Mouse (Mus musculus) cerebellum, postnatal 4 days (tissue): ENCODE measurements around the gene Papolb.

Source experiments
- DNase-seq, 2 experiments: peaks; one replicate each; pipeline ENCODE4 v3.0.0; 2022; ENCODE audit warnings: low spot score in 2 of 2, mixed read lengths in 1 of 2

The Papolb gene

DNA sequence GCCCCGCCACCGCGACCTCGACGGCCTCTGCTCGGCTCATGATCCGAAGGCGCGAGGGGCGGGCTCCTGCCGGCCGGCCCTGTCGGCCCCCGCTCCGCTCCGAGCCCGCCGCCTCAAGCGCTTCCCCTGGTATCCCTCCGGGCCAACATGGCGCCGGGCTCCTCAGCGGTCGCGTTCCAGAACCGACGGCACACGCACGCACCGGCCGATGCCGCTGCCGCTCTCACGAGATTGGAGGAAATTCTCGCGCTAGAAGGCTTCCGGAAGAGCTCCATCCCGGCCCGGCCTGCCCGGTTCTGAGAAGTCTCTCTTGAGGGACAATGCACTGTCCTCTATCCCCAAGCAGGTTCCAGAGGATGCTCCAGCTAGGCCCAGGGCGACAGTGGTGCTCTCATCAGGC is at the start of gene Papolb:
TSS of gene Papolb (minus strand) at position 162 of the 400 bp plus-strand sequence.
- no peak for DNase-seq

GRCm38 (mm10) chr5:142578192-142578591 is 48.3 kb upstream of the Papolb start:
- no peak for DNase-seq

DNA sequence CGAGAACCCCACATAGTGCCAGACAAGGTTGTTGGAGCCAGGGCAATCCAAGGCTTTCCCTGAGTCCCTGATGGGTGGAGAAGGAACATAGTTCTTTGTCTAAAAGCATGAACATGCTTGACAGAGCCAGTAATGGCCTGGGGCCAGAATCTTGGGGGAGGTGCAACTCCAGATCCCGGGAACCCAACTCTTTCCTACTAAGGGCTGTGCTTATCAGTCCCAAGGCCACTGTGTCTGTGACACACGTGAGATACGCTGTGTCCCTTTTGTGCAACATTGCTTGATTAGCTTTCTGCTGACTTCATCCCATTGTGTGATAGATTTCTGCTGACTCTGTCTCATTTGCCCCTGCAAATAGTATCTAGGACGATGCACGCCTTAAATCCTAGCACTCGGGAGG is 47.0 kb upstream of the Papolb start:
- DNase-seq, result peak in 1 of 2 experiments; percentile 16

- DNase-seq, result no peak
These were observed 44.6 kb upstream of the Papolb start for GRCm38 (mm10) chr5:142574323-142575057.

GRCm38 (mm10) chr5:142564606-142565005 is 34.7 kb upstream of the Papolb start:
- no peak for DNase-seq

DNA sequence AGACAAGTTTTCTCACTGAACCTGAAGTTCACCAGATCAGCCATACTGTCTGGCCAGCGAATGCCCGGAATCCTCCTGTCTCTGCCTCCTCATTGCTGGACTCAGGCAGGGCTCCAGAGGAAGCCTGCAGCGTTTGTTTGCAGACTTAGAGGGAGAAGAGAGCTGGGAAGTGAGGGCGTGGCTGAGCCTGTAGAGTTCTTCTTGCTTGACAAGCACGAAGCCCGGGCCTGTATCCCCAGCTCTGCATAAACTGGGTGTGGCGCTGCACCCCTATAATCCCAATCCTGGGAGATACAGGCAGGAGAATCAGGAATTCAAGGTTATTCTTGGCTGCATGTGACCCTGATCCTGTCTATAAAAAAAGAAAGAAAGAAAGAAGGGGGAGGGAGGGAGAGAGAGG is 30.4 kb upstream of the Papolb start:
- no peak for DNase-seq

- peak; percentile 91 to 93 for DNase-seq
These were observed 27.7 kb upstream of the Papolb start for GRCm38 (mm10) chr5:142557397-142558067.

DNA sequence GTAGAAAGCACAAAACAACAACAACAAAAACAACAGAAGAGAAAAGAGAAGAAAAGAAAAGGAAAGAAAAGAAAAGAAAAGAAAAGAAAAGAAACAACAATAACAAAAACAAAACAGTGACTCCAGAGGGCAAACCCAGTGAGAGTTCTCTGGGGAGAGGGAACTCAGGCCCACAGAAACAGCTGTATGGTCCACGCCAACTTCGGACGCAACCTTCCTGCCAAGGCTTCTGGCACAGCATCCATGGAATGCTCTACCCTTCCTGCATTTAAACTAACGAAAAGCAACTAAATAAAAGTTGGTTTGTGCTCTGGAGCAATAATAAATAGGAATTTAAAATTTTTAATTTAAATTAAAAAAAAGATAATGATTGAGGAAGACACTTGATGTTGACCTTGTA is 26.8 kb upstream of the Papolb start:
- no peak for DNase-seq

DNA sequence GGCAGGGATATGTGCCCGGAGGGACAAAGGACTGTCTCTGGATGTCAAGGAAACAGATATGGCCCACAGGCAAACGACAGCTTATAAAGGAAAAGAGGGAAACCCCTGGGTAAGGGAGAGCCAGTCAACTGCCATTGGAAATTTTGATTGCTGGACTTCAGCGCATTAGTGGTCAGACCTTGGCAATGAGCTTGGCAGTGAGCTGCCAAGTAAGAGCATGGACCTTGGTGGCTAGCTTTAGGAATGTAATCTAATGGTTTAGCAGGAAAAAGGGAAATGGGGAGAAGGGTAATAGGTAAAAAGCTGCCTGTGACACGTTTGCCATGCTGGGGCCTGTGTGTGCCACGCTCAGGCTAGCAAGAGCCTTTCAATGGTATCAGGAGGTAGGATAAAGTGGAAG is 26.0 kb upstream of the Papolb start:
- no peak for DNase-seq

- DNase-seq, result peak; percentile 98 to 99
These were observed 21.1 kb upstream of the Papolb start, which contains the start of gene Radil for GRCm38 (mm10) chr5:142550706-142551652. Radil (minus strand) TSS chr5:142551098.

- peak in 1 of 2 experiments; percentile 32 for DNase-seq
These were observed 20.3 kb upstream of the Papolb start for GRCm38 (mm10) chr5:142549961-142550705.

DNA sequence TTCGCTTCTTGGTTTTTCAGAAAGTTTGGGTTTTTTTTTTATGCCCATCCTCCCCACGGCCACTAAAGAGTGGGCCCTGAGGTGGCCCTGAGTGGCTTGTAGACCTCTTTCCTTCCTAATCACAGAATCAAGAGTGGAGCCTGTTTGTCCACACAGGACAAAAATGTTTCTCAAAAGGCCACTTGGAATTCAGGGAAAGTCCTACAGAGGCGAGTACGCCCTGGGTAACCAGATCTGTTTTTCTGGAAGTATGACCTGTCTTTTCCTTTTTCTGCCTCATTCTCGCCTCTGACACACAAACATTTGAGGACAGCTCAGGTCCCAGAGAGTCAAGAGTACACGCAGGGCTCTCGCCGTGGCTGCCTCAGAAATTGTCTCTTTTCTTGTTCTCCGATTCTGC is 19.6 kb upstream of the Papolb start:
- DNase-seq, result no peak

GRCm38 (mm10) chr5:142547066-142547465 is 17.2 kb upstream of the Papolb start:
- DNase-seq, result no peak

DNA sequence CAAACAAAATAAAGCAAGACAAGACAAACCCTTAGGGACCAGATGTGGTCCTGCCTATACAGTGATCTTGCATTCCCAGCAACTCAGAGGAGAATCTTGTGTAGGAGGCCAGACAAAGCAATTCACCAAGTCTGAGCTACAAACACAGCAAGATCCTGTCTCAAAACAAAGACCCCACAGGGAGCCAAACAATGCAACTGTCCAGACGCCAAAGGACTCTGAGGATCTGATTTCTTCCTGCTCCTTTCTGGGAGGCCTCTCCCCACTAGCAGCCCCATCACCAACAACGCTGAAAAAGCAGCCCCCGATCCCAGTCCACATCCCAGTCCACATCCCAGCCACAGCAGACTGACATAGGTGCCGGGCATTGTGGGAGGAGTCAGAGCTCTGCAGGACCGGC is 16.5 kb upstream of the Papolb start:
- no peak for DNase-seq

DNA sequence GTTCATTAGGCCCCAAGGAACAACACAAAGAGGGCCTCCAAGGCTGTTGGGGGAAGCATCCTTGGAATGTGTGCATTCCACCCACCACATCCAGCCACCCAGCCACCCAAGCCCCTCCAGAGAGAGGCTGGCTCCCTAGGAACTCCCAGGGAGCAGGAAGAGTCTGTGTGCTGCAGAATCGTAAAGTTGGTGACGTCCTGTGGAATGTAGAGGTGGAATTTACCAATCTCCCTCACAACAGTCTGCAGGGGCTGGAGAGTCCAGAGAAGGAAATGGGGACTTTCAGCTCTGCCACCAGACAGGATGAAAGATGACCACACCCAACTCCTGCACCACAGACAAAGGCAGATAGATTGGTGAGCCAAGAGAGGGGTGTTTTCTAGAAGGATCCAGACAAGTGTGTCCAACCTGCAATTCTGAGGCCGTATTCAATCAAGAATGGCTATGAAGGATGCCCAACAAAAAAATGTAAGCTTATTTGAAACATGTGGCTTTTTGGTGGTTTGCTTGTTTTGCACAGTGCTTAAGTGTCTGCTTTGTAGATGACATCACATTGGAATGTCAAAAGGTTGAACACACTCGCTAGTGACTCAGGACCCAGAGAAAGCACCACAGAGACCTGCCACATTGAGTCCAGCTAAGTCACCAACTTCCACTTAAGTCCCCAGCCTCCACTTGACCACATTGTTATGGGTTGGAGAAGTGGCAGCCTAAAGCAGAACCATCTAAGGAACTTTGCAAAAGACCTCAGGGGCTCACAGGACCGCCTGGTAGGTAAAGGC is 15.3 kb upstream of the Papolb start:
- DNase-seq, result no peak

DNA sequence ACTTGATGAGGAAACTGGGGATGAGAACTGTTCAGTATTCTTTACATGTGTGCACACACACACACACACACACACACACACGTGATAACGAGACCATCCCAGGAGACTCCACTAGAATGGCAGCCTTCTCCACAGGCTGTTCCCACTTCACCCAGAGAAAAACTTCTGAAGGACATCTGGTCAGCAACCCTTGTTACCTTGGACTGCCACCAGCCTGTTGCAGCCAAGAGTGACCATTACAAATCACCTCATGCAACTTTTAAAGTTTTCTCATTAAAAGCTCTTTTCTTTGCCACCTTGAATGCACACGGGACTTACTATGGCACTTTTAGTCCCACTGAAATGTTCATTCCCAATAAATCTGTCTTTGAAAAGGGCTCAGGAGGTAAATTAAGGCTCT is 7.4 kb upstream of the Papolb start:
- DNase-seq, result no peak

GRCm38 (mm10) chr5:142535388-142535787 is 5.5 kb upstream of the Papolb start:
- DNase-seq, result no peak

DNA sequence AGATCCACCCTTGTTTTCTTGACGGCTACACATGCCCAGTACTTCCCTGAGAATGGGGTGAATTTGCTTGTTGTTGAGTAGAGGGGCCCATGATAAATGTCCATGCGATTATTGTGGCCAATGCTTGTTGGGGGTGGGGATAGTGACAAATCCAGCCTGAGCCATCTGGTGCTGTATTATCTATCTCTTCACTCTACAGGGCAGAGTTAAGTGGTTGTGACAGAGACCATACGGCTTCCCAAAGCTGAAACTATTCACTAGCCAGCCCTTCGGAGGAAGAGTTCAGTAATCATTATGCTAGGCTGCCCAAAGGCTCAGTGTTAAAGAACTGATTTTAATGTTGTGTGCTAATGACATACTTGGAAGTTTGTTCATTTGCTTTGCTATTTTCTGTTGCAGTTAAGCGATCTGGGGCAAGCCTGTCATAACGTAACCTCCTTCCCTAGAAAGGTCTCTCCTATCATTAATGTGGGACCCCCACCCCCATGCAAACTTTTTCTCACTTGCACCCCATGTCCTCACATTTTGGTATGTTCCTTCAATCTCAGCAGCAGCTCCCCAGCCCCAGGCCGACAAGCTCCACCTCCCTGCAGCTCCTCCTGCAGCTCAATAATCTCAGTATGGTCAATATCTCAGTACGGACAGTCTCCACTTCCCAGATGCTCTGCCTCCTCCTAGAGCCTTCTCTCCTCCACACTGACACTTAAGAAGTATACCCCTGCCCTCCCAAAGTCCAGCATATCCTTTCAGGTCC is 5.0 kb downstream of the Papolb start:
- no peak for DNase-seq

DNA sequence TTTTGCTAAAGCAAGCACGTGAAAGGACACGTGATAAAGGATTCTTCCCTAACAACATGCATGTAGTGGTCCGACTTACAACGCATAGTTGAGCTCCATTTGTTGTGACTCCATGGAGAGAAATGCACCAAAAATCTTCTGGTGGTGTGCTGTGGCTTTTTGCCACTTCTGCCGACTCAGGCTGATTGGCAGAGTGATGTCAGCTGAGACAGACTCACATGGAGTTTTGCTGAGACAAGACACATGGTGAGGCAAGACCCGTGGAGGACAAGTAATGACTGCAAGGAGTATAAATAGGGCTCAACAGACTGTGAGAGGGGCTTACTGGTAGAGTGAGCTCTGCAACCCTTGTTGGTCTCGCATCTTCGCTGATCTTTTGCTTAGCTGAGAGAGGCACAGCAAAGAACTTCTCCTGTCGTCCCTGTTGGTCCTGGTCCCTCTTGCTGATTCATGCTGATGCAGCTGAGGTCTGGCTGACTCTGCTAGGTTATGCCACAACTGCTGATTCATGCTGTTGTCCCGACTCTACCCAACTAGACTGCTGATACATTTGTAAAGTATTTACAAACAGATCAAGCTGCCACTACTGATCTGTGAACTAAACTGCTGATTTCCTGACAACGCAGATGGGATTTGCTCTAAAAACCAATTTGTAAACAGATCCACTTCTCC is 8.5 kb downstream of the Papolb start:
- no peak for DNase-seq
